Mouse (Mus musculus): ENCODE results near the gene Lhfpl5.
"Not testable (repeated sequence)": the region's sequence is repeated elsewhere in the genome, so short reads cannot be mapped to it uniquely, and the experiment has no call there.

Gene Lhfpl5

GRCm38 (mm10) chr17:28575244-28576125 lies at the start of gene Lhfpl5:
Lhfpl5 (plus strand) TSS chr17:28575641.
- DNase-seq (ENCODE audit: low spot score) = no peak

- no peak for DNase-seq (ENCODE audit: low spot score)
Measured at GRCm38 (mm10) chr17:28527184-28528042, 48.0 kb upstream of the Lhfpl5 start.

GRCm38 (mm10) chr17:28528043-28528351 lies 47.4 kb upstream of the Lhfpl5 start:
- DNase-seq (ENCODE audit: low spot score) = peak; percentile 85

- DNase-seq (ENCODE audit: low spot score) = no peak
Measured at GRCm38 (mm10) chr17:28529116-28529515, 46.3 kb upstream of the Lhfpl5 start.

DNA sequence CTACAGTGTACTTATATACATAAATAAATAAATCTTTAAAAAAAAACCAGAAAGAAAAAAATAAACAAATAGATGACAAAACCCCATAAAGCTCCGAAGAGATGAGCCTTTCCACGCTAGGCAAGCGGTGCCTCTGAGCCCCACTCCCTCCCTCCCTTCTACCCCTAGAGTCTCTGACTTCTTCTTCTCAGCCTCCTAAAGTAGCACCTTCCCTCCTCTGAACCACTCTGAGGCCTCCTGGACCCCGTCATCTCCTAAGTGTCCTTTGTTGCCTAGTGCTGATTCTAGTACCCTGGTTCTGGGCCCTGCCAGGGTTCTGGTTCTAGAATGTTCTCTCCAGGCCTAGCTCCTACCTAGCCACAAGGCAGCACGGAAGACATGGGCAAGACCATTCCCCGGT lies 44.9 kb upstream of the Lhfpl5 start, which contains the start of gene Armc12:
Armc12 (plus strand) TSS at position 301 of the 400 bp plus-strand sequence.
- DNase-seq (ENCODE audit: low spot score) = no peak

- DNase-seq (ENCODE audit: low spot score) = no peak
Measured at GRCm38 (mm10) chr17:28531946-28532345, 43.5 kb upstream of the Lhfpl5 start.

DNA sequence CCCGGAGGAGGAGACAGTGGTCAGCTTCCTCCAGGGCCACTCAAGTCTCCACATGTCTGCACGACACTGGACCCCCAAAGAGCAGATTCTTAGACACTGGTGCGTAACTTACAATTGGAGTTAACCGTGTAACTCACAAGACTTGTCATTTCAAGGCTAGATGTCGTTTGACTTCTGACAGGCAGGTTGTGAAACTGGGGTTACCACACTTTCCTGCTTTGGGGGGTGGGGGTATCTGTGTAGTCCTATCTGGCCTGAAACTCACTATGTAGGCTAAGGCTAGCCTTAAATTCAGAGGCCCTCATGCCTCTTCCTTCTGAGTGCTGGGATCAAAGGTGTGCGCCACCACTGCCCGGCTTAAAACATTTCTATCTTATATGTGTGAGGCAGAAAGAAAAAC lies 42.9 kb upstream of the Lhfpl5 start:
- DNase-seq (ENCODE audit: low spot score) = no peak

- no peak for DNase-seq (ENCODE audit: low spot score)
Measured at GRCm38 (mm10) chr17:28533327-28533726, 42.1 kb upstream of the Lhfpl5 start.

DNA sequence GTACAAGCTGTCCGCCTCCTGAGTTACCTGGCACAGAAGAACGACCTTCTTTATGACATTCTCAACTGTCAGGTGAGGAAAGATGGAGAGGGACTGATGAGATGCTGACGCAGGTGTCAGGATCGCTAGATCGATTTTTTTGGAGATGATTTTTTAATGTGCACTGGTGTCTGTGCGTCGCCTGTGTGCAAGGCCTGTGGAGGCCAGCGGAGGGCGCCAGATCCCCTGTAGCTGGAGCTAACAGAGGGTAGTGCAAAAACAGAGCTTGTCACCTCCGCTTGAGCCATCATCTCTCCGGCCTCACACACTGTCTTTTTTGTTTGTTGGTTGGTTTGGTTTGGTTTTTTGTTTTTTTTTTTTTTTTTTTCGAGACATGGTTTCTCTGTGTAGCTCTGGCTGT lies 37.6 kb upstream of the Lhfpl5 start:
- no peak for DNase-seq (ENCODE audit: low spot score)

DNA sequence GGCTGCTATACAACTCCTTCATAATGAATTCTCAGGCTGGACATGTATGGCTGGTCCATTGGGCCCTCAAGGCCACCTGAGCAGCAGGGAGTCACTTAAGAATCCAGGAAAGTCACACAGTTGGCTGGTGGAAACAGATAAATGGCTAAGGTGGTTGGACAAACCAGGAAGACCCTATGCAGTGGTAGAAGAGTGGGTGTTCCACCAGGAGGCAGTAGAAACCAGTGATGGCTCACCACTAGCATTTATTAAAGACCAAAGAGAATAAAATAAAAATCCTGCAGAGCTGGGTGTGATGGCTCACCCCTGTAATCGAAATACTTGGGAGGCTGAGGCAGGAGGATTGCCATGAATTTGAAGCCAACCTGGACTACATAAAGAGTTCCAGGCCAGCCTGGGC lies 28.5 kb upstream of the Lhfpl5 start:
- no peak for DNase-seq (ENCODE audit: low spot score)

DNA sequence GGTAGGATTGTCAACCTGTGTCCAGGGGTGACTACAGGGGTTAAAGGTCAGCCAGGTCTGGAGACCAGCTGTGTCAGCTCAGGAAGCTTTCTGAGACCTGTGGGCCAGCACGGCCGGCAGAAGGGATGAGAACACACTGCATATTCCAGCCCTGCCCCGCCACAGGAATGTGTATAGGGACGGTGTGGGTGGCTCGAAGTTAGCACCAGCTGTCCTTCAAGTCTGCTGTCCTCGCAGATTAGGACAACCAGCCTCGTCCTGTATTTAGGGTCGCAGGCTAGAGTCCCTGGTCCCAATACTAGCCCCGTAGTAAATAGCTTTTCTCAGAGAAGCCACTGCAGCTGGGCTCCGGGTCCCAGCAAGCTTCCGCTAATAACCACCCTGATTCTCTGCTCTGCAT lies 26.9 kb upstream of the Lhfpl5 start:
- DNase-seq (ENCODE audit: low spot score) = no peak

DNA sequence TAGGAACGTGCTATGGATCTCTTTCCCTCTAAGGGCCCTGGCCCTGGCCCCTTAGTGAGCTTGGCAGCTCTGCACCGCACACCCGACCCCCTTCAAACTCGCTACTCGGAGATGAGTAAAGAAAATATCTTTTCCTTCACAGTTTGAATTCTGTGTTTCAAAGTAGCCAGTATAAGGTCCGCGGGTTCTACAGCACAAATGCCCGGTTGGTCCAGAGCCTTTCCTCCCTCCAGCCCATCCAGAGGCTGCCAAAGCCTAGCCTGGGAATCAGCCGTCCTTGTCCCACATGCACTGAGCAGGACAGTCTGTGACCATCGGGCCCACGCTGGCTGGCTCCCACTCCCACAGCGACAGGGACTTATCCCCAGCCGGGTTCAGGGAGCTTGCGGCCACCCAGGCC lies 26.3 kb upstream of the Lhfpl5 start, which contains the start of gene Clpsl2:
Clpsl2 (plus strand) TSS at position 301 of the 400 bp plus-strand sequence.
- DNase-seq (ENCODE audit: low spot score) = no peak

GRCm38 (mm10) chr17:28553040-28553793 lies 22.2 kb upstream of the Lhfpl5 start:
- DNase-seq (ENCODE audit: low spot score) = peak; percentile 50

- DNase-seq (ENCODE audit: low spot score) = not testable (repeated sequence)
Measured at GRCm38 (mm10) chr17:28554021-28554420, 21.4 kb upstream of the Lhfpl5 start.

GRCm38 (mm10) chr17:28556635-28557396 lies 18.6 kb upstream of the Lhfpl5 start:
- no peak for DNase-seq (ENCODE audit: low spot score)

- no peak for DNase-seq (ENCODE audit: low spot score)
Measured at GRCm38 (mm10) chr17:28557772-28558171, 17.7 kb upstream of the Lhfpl5 start.

DNA sequence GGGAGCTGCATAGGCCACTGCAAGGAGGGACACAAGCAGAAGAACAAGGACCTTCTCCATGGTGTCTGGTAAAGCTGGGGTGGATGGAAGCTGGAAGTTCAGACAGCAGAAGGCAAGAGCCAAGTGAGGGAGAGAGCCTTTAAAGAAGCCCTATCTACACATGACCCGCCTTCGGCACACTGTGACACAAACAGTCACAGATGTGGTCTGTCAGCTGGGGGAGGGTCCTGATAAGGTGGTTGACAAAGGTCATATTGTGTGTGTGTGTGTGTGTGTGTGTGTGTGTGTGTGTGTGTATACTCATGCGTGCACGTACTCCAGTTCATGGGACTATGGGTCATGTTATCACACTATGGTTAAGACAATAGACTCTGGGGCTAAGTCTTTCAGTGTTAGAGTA lies 14.8 kb upstream of the Lhfpl5 start, which contains the start of gene Clps:
Clps (minus strand) TSS at position 169 of the 400 bp plus-strand sequence.
- DNase-seq (ENCODE audit: low spot score) = no peak

- DNase-seq (ENCODE audit: low spot score) = no peak
Measured at GRCm38 (mm10) chr17:28561613-28562012, 13.8 kb upstream of the Lhfpl5 start.

GRCm38 (mm10) chr17:28565181-28565580 lies 10.3 kb upstream of the Lhfpl5 start:
- DNase-seq (ENCODE audit: low spot score) = no peak

- DNase-seq (ENCODE audit: low spot score) = no peak
Measured at GRCm38 (mm10) chr17:28567541-28567940, 7.9 kb upstream of the Lhfpl5 start.

- DNase-seq (ENCODE audit: low spot score) = no peak
Measured at GRCm38 (mm10) chr17:28571868-28572267, 3.6 kb upstream of the Lhfpl5 start.

Data from layer of hippocampus, adult 9-10 months (tissue).